Mouse (Mus musculus): ENCODE measurements around the gene Tmem185b.

DNA sequence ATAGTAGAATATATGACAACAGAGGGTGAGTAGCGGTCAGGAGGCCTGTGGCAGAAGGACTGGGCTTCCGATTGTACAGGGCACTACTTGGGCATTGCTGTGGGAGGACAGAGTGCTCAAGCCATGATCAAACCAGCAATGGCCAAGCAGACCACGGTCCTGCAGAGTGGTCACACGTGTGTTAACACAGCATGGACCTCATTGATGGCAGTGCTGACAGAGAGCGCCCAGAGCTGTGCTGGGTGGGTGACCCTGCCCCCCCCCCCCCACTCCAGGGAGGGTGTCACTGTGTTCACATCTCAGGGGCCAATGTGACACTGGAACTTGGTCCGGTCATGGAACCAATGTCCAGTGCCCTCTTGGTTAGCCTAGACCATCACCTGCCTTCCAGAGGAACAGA, 6.2 kb downstream of the Tmem185b start:
- TF ChIP-seq GATA1 (IDR thresholded peaks at IDR 0.05; ENCODE audit: borderline replicate concordance, low read length) = no peak
- TF ChIP-seq FLI1 (IDR thresholded peaks at IDR 0.05; ENCODE audit: low read length) = no peak

Data from megakaryocyte, embryonic 14.5 days (primary cell).